Mouse (Mus musculus) MEL (cell line): Measurements from ENCODE around the gene Bcl3. TPM values are rescaled to one million over a fixed set of nuclear protein-coding genes. Genes with fewer than 3 reads are reported as not detected.
A peak's percentile ranks its signal among the peaks of the same experiment; 100 is the strongest.
"Not testable (repeated sequence)": the region's sequence is repeated elsewhere in the genome, so short reads cannot be mapped to it uniquely, and the experiment has no call there.

ENCODE experiments used
- DNase-seq: peaks from one replicate; pipeline ENCODE4 v3.0.0; 2011; ENCODE audit warnings: low read depth, low spot score
- H3K27ac ChIP-seq: 2 replicates; pipeline ENCODE4 v1.5.1; 2012; ENCODE audit warnings: low read depth, mild to moderate bottlenecking, control low read depth, low read length, moderate library complexity; ENCODE audit not compliant: control insufficient read depth
- H3K27me3 ChIP-seq, 2 experiments: fragments of 150-350 bp in 1 of 2; sonication (generic) in 1 of 2; 2 replicates each; pipeline ENCODE4 v1.6.1; 2012; ENCODE audit warnings: low read length in 2 of 2, mild to moderate bottlenecking in 2 of 2, improper control_type of control experiment in 1 of 2, moderate library complexity in 1 of 2; ENCODE audit not compliant: insufficient read depth in 2 of 2, control insufficient read depth in 1 of 2
- H3K36me3 ChIP-seq, 2 experiments: 2 replicates each; pipeline ENCODE4 v1.6.1; 2012 to 2014; ENCODE audit warnings: low read length in 2 of 2, improper control_type of control experiment in 1 of 2, inconsistent platforms in 1 of 2, mild to moderate bottlenecking in 1 of 2; ENCODE audit not compliant: insufficient read depth in 2 of 2, control insufficient read depth in 1 of 2
- H3K4me1 ChIP-seq, 2 experiments: fragments of 150-350 bp in 1 of 2; sonication (generic) in 1 of 2; 2 replicates each; pipeline ENCODE4 v1.6.1; 2012; ENCODE audit warnings: low read length in 2 of 2, improper control_type of control experiment in 1 of 2, mild to moderate bottlenecking in 1 of 2; ENCODE audit not compliant: insufficient read depth in 2 of 2, control insufficient read depth in 1 of 2
- H3K4me3 ChIP-seq, 2 experiments: fragments of 150-350 bp in 1 of 2; sonication (generic) in 1 of 2; 2 replicates each; pipeline ENCODE4 v1.5.1; 2012; ENCODE audit warnings: low read depth in 2 of 2, low read length in 2 of 2, mild to moderate bottlenecking in 2 of 2, moderate library complexity in 2 of 2, control low read depth in 1 of 2, improper control_type of control experiment in 1 of 2; ENCODE audit not compliant: control insufficient read depth in 1 of 2, insufficient read depth in 1 of 2
- H3K79me2 ChIP-seq: 2 replicates; pipeline ENCODE4 v1.6.1; 2012; ENCODE audit warnings: mild to moderate bottlenecking, low read length, moderate library complexity; ENCODE audit not compliant: control insufficient read depth, poor library complexity, insufficient read depth
- H3K9ac ChIP-seq: 2 replicates; pipeline ENCODE4 v1.6.1; 2012; ENCODE audit warnings: low read depth, mild to moderate bottlenecking, control low read depth, low read length, moderate library complexity; ENCODE audit not compliant: control insufficient read depth, poor library complexity, severe bottlenecking
- H3K9me3 ChIP-seq: fragments of 150-350 bp; sonication (generic); replicated peaks from 2 replicates; pipeline ENCODE4 v1.6.1; 2012; ENCODE audit warnings: mild to moderate bottlenecking, low read length, improper control_type of control experiment, moderate library complexity; ENCODE audit not compliant: insufficient read depth
- CTCF ChIP-seq, 3 experiments: IDR thresholded peaks in 2 of 3; conservative IDR thresholded peaks in 1 of 3; 2 replicates each; pipeline ENCODE4 v1.5.1; 2011 to 2012; ENCODE audit warnings: low read length in 3 of 3, low read depth in 2 of 3, mild to moderate bottlenecking in 2 of 3, improper control_type of control experiment in 1 of 3, inconsistent platforms in 1 of 3, mixed read lengths in 1 of 3, moderate library complexity in 1 of 3; ENCODE audit not compliant: control insufficient read depth in 1 of 3, insufficient read depth in 1 of 3, poor library complexity in 1 of 3, severe bottlenecking in 1 of 3
- ETS1 ChIP-seq: IDR thresholded peaks from 2 replicates; pipeline ENCODE4 v1.6.1; 2012; ENCODE audit warnings: low read depth, mild to moderate bottlenecking, inconsistent platforms, low read length, improper control_type of control experiment, moderate library complexity
- GATA1 ChIP-seq: IDR thresholded peaks from 2 replicates; pipeline ENCODE4 v1.6.1; 2011; ENCODE audit warnings: low read depth, low read length, improper control_type of control experiment
- HCFC1 ChIP-seq: IDR thresholded peaks from 2 replicates; pipeline ENCODE4 v1.6.1; 2012; ENCODE audit warnings: low read depth, mild to moderate bottlenecking, inconsistent platforms, low read length, improper control_type of control experiment, moderate library complexity
- MAX ChIP-seq: IDR thresholded peaks from 2 replicates; pipeline ENCODE4 v1.6.1; 2011; ENCODE audit warnings: low read length, improper control_type of control experiment
- MAZ ChIP-seq: IDR thresholded peaks from 2 replicates; pipeline ENCODE4 v1.6.1; 2012; ENCODE audit warnings: low read depth, mild to moderate bottlenecking, inconsistent platforms, low read length, improper control_type of control experiment
- MEF2A ChIP-seq: IDR thresholded peaks from 2 replicates; pipeline ENCODE4 v1.6.1; 2014; ENCODE audit warnings: low read depth, mild to moderate bottlenecking, inconsistent platforms, low read length, improper control_type of control experiment; ENCODE audit not compliant: poor library complexity, insufficient replicate concordance, severe bottlenecking; ENCODE audit errors: extremely low read depth
- MXI1 ChIP-seq: IDR thresholded peaks from 2 replicates; pipeline ENCODE4 v1.6.1; 2011; ENCODE audit warnings: mild to moderate bottlenecking, low read depth, low read length, improper control_type of control experiment
- MYB ChIP-seq: IDR thresholded peaks from 2 replicates; pipeline ENCODE4 v1.6.1; 2011; ENCODE audit warnings: mild to moderate bottlenecking, low read depth, low read length, improper control_type of control experiment
- MYC ChIP-seq: IDR thresholded peaks from 2 replicates; pipeline ENCODE4 v1.6.1; 2011; ENCODE audit warnings: low read depth, mild to moderate bottlenecking, low read length, improper control_type of control experiment, moderate library complexity
- NRF1 ChIP-seq: IDR thresholded peaks from 2 replicates; pipeline ENCODE4 v1.6.1; 2014; ENCODE audit warnings: low read depth, mild to moderate bottlenecking, inconsistent platforms, low read length, improper control_type of control experiment, moderate library complexity; ENCODE audit not compliant: poor library complexity, insufficient read depth, severe bottlenecking
- POLR2A ChIP-seq, 2 experiments: IDR thresholded peaks; 2 replicates each; pipeline ENCODE4 v1.6.1; 2011 to 2012; ENCODE audit warnings: low read length in 2 of 2, mild to moderate bottlenecking in 2 of 2, control low read depth in 1 of 2, improper control_type of control experiment in 1 of 2, low read depth in 1 of 2, moderate library complexity in 1 of 2; ENCODE audit not compliant: control insufficient read depth in 1 of 2, insufficient read depth in 1 of 2, poor library complexity in 1 of 2
- POLR2AphosphoS2 ChIP-seq: IDR thresholded peaks from 2 replicates; pipeline ENCODE4 v1.6.1; 2011; ENCODE audit warnings: low read length, improper control_type of control experiment
- POLR2AphosphoS5 ChIP-seq: IDR thresholded peaks from 2 replicates; pipeline ENCODE4 v1.6.1; 2012; ENCODE audit warnings: low read depth, borderline replicate concordance, mild to moderate bottlenecking, inconsistent platforms, low read length, moderate library complexity, mixed read lengths
- RCOR1 ChIP-seq: IDR thresholded peaks from 2 replicates; pipeline ENCODE4 v1.6.1; 2012; ENCODE audit warnings: low read depth, mild to moderate bottlenecking, inconsistent platforms, low read length, improper control_type of control experiment
- SIN3A ChIP-seq: IDR thresholded peaks from 2 replicates; pipeline ENCODE4 v1.6.1; 2012; ENCODE audit warnings: low read length, improper control_type of control experiment, inconsistent platforms
- SMC3 ChIP-seq: IDR thresholded peaks from 2 replicates; pipeline ENCODE4 v1.6.1; 2011; ENCODE audit warnings: low read depth, low read length, improper control_type of control experiment
- TBP ChIP-seq: IDR thresholded peaks from 2 replicates; pipeline ENCODE4 v1.8.0; 2011; ENCODE audit warnings: low read depth, low read length, improper control_type of control experiment
- TCF12 ChIP-seq: IDR thresholded peaks from 2 replicates; pipeline ENCODE4 v1.6.1; 2014; ENCODE audit warnings: low read depth, mild to moderate bottlenecking, inconsistent platforms, low read length, improper control_type of control experiment, moderate library complexity
- UBTF ChIP-seq: IDR thresholded peaks from 2 replicates; pipeline ENCODE4 v1.6.1; 2012; ENCODE audit warnings: low read depth, mild to moderate bottlenecking, inconsistent platforms, low read length, improper control_type of control experiment, moderate library complexity, borderline replicate concordance; ENCODE audit not compliant: insufficient read depth
- ZC3H11A ChIP-seq: IDR thresholded peaks from 2 replicates; pipeline ENCODE4 v1.6.1; 2012; ENCODE audit warnings: low read depth, mild to moderate bottlenecking, inconsistent platforms, low read length, improper control_type of control experiment
- ZKSCAN1 ChIP-seq: IDR thresholded peaks from 2 replicates; pipeline ENCODE4 v1.6.1; 2012; ENCODE audit warnings: low read depth, mild to moderate bottlenecking, inconsistent platforms, low read length, improper control_type of control experiment, moderate library complexity
- ZMIZ1 ChIP-seq: IDR thresholded peaks from 2 replicates; pipeline ENCODE4 v1.6.1; 2012; ENCODE audit warnings: low read depth, mild to moderate bottlenecking, inconsistent platforms, low read length, improper control_type of control experiment, moderate library complexity
- polyA plus RNA-seq, 2 experiments: library from polyadenylated mRNA; stranded (reverse) in 1 of 2; unstranded in 1 of 2; fragments of >175 nt in 1 of 2; fragments of >200 nt in 1 of 2; gene quantifications; 2 replicates each; pipeline versions ENCODE4 v1.2.1 to v1.2.4; 2012; ENCODE audit warnings: low replicate concordance in 2 of 2, low read depth in 1 of 2; ENCODE audit not compliant: insufficient read length in 2 of 2, insufficient read depth in 1 of 2, missing spikeins in 1 of 2
- total RNA-seq: library from RNA; depleted of rRNA; stranded (reverse); fragments of 300-350 nt; gene quantifications from 2 replicates; pipeline ENCODE4 v1.2.3, GENCODE M21; 2012

Gene Bcl3
- total and polyA plus RNA-seq, 3 experiments, result 2.7 to 6.7 TPM; not detected in 1

DNA sequence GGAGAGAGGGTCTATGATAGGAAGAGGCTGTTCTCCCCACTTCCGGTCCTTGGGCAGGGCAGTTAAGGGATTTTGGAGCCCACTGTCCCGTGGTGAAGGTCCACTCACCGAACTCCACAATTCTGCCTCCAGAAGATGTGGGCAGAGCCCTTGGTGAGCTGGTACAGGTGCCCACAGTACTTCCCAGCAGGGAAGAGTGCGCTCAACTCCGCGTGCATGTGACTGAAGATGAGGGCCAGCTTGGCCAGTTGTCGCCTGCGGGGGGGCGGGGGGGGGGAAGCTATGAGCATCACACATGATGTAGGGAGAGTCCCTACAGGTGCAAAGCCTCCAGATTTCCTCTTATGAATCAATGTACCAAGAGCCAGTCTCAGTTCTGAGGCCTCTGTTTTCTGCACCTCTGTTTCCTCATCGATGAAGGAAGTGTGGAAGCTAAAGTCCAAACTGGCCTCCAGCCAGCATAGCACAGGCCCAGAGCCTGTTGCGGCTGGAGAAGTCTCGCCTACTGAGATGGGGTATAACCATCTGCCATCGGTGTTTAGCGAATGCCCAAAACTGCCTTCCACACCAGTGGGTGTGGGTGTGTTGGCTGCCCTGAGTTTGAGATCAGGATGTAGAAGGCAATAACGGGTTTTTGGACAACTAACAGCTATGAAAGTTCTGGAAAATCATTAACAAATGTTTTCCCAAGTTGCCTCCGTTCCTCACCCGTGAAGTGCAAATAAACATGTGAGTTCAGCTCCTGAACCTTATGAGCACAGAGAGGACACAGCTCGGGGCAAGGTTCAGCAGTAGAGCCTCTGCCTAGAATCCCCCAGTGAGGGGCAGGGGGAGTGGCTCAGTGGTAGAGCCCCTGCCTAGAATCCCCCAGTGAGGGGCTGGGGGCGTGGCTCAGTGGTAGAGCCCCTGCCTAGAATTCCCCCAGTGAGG, 29.6 kb downstream of the Bcl3 start:
- Histone ChIP-seq H3K79me2 (no peaks in the 10 kb centered on the region), H3K36me3 (no peaks in the 10 kb centered on the region; a peak in 1 of 4 replicates), H3K4me1 (peaks cover 0 to 5% of the 10 kb centered on the region in 2 experiments; a peak in 3 of 4 replicates), H3K9ac (no peak overlapping the region), H3K27me3 (no peaks in the 10 kb centered on the region), H3K9me3 (no peaks in the 10 kb centered on the region), H3K4me3 (no peak overlapping the region), H3K27ac (no peak overlapping the region)
- no peak for DNase-seq
- TF ChIP-seq MEF2A, result no peak
- TF ChIP-seq CTCF (IDR thresholded peaks at IDR 0.05 in 2 of 3, conservative IDR thresholded peaks at IDR 0.05 in 1 of 3; ENCODE audit: control insufficient read depth in 1 of 3, insufficient read depth in 1 of 3, low read depth in 2 of 3, low read length in 3 of 3, poor library complexity in 1 of 3, severe bottlenecking in 1 of 3), result no peak
- TF ChIP-seq MYB, result no peak
- no peak for TF ChIP-seq POLR2AphosphoS2
- no peak for TF ChIP-seq MXI1
- TF ChIP-seq POLR2A (IDR thresholded peaks at IDR 0.05; ENCODE audit: control insufficient read depth in 1 of 2, insufficient read depth in 1 of 2, low read depth in 1 of 2, low read length in 2 of 2, poor library complexity in 1 of 2), result no peak

DNA sequence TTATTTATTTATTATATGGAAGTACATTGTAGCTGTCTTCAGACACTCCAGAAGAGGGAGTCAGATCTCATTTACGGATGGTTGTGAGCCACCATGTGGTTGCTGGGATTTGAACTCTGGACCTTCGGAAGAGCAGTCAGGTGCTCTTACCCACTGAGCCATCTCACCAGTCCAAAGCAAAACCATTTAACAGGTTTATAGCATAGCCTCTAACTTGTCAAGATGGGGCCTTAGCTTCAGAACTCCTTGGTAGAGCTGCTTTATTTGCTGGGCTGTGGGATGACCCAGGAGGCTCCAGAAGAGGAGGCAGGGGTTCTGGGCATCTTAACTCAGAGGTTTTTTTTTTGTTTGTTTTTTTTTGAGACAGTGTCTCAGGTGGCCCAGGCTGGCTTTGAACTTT, 31.1 kb downstream of the Bcl3 start:
- H3K79me2 ChIP-seq, H3K27ac ChIP-seq, H3K4me3 ChIP-seq, H3K4me1 ChIP-seq, H3K36me3 ChIP-seq, H3K27me3 ChIP-seq, H3K9me3 ChIP-seq, DNase-seq, H3K9ac ChIP-seq: not testable (repeated sequence)
- TF ChIP-seq TBP, result peak; percentile 80

DNA sequence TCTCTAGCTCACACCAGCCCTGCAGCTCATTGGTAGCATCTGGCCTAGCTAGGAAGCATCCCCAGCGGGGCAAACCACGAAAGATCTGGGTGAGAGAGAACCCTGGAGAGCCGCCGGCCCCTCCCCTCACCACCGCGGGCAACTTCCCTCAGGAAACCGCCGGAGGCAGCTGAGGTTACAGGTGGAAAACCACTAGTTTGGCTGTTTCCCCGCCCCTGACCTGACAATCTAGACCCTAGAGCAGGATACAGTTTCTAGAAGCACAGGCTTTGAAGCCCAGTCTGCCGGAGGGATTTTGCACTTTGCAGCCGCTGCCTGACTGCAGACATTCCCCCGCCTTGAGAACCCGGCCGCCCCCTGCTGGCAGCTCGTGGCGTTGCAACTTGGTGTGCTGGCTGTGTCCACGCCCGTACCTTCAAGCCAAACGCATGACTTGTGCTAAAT, 32.6 kb downstream of the Bcl3 start:
- Histone ChIP-seq H3K36me3 (no peaks in the 10 kb centered on the region; a peak in 1 of 4 replicates), H3K79me2 (no peaks in the 10 kb centered on the region), H3K9ac (peak overlapping the region; percentile 45), H3K27ac (no peak overlapping the region), H3K27me3 (no peaks in the 10 kb centered on the region), H3K4me1 (peaks cover 0 to 5% of the 10 kb centered on the region in 2 experiments; a peak in 2 of 4 replicates), H3K4me3 (peak overlapping the region; percentile 48 to 56), H3K9me3 (no peaks in the 10 kb centered on the region)
- peak; percentile 90 for DNase-seq
- no peak for TF ChIP-seq RCOR1
- peak; percentile 22; the same call in 1 of the 2 replicates for TF ChIP-seq MAX
- TF ChIP-seq ZMIZ1, result no peak
- TF ChIP-seq GATA1, result no peak
- no peak for TF ChIP-seq UBTF
- TF ChIP-seq MYC, result no peak
- no peak for TF ChIP-seq NRF1
- TF ChIP-seq ETS1, result no peak
- TF ChIP-seq ZC3H11A, result peak; percentile 62
- no peak for TF ChIP-seq ZKSCAN1
- TF ChIP-seq SIN3A, result 0 out of 2 replicates have a peak, but pooled peaks have one; percentile 54
- TF ChIP-seq MAZ, result peak; percentile 81
- no peak for TF ChIP-seq HCFC1
- TF ChIP-seq POLR2AphosphoS5, result no peak
- TF ChIP-seq POLR2A (IDR thresholded peaks at IDR 0.05; ENCODE audit: control insufficient read depth in 1 of 2, insufficient read depth in 1 of 2, low read depth in 1 of 2, low read length in 2 of 2, poor library complexity in 1 of 2), result peak in 1 of 2 experiments; percentile 30; a peak in 1 of 4 replicates
- peak; percentile 92 to 97 (median 94) for TF ChIP-seq CTCF (IDR thresholded peaks at IDR 0.05 in 2 of 3, conservative IDR thresholded peaks at IDR 0.05 in 1 of 3; ENCODE audit: control insufficient read depth in 1 of 3, insufficient read depth in 1 of 3, low read depth in 2 of 3, low read length in 3 of 3, poor library complexity in 1 of 3, severe bottlenecking in 1 of 3)
- TF ChIP-seq SMC3, result peak; percentile 94
- no peak for TF ChIP-seq TBP
- TF ChIP-seq TCF12, result no peak
